Comparison of ENCODE assay signal across 17 mouse cellular contexts in genomic region chr12:86579716-86580115, GRCm38 (mm10).
"Had no signal": no experiment of that assay in that cellular context is flagged by ENCODE, and none has a peak within 500 bp of the region (broad histone marks: within the 10 kb centered on the region; RNA-seq: fewer than 3 reads in every experiment).

No protein-coding gene starts in this region.

- ATAC-seq: midbrain, embryonic 16.5 days had no signal

- H3K4me3 ChIP-seq: midbrain, embryonic 10.5 days; midbrain, embryonic 12.5 days; myocyte; neural tube, embryonic 13.5 days; neural tube, embryonic 15.5 days had no signal

- H3K4me1 ChIP-seq: midbrain, embryonic 10.5 days; midbrain, embryonic 12.5 days had no signal

- H3K27me3 ChIP-seq: neural tube, embryonic 13.5 days; neural tube, embryonic 15.5 days had no signal

- H3K9ac ChIP-seq: lung, embryonic 14.5 days; midbrain, embryonic 12.5 days; neural tube, embryonic 13.5 days; neural tube, embryonic 15.5 days had no signal

- H3K36me3 ChIP-seq: midbrain, embryonic 10.5 days; midbrain, embryonic 12.5 days; neural tube, embryonic 13.5 days; neural tube, embryonic 15.5 days had no signal

- DNase-seq: lung, adult 18-20 months; midbrain, embryonic 14.5 days; retina, postnatal 1 day; right cerebral cortex, adult 18-20 months; right cerebral cortex, postnatal 25 days; right cerebral cortex, postnatal 4 days; spleen, adult 18-20 months; thymus, adult 18-20 months; thymus, postnatal 14 days; thymus, postnatal 36 days had no signal

- H3K4me2 ChIP-seq: lung, embryonic 14.5 days; midbrain, embryonic 12.5 days; neural tube, embryonic 13.5 days; neural tube, embryonic 15.5 days had no signal

- H3K27ac ChIP-seq: midbrain, embryonic 10.5 days; midbrain, embryonic 12.5 days; neural tube, embryonic 15.5 days had no signal

- H3K9me3 ChIP-seq: midbrain, embryonic 10.5 days; midbrain, embryonic 12.5 days; neural tube, embryonic 13.5 days; neural tube, embryonic 15.5 days had no signal
